Mouse (Mus musculus): ENCODE measurements around the gene Med25.
"Not testable (repeated sequence)": the region's sequence is repeated elsewhere in the genome, so short reads cannot be mapped to it uniquely, and the experiment has no call there.

Med25 gene

GRCm38 (mm10) chr7:44895206-44895592 lies 2.7 kb upstream of the Med25 start:
- intact Hi-C loops (cut with DNase I), result no loop called here

GRCm38 (mm10) chr7:44894175-44894574 lies 1.7 kb upstream of the Med25 start:
- intact Hi-C loops (cut with DNase I), result loop anchor here (5.0 kb wide), 1 partner anchor 37 kb away; the partner anchor contains the start of gene Pnkp

GRCm38 (mm10) chr7:44893197-44893596 lies 685 bp upstream of the Med25 start:
- intact Hi-C loops (cut with DNase I), result loop anchor here (5.0 kb wide), 1 partner anchor 36 kb away; the partner anchor contains the start of gene Pnkp

- intact Hi-C loops (cut with DNase I), result loop anchor here (5.0 kb wide), 1 partner anchor 34 kb away; the partner anchor contains the start of gene Pnkp
These were observed 901 bp downstream of the Med25 start for GRCm38 (mm10) chr7:44891611-44892010.

GRCm38 (mm10) chr7:44890737-44891136 lies 1.8 kb downstream of the Med25 start:
- intact Hi-C loops (cut with DNase I), result loop anchor here (5.0 kb wide), 1 partner anchor 33 kb away; the partner anchor contains the start of gene Pnkp

- intact Hi-C loops (cut with DNase I), result loop anchor here (5.0 kb wide), 1 partner anchor 33 kb away; the partner anchor contains the start of gene Pnkp
These were observed 2.3 kb downstream of the Med25 start for GRCm38 (mm10) chr7:44890180-44890579.

- intact Hi-C loops (cut with DNase I), result no loop called here
These were observed 4.0 kb downstream of the Med25 start for GRCm38 (mm10) chr7:44888256-44889105.

- intact Hi-C loops (cut with DNase I), result no loop called here
These were observed 5.5 kb downstream of the Med25 start for GRCm38 (mm10) chr7:44886964-44887363.

GRCm38 (mm10) chr7:44884637-44885036 lies 7.9 kb downstream of the Med25 start:
- intact Hi-C loops (cut with DNase I), result no loop called here

GRCm38 (mm10) chr7:44883036-44883435 lies 9.5 kb downstream of the Med25 start:
- intact Hi-C loops (cut with DNase I), result no loop called here

GRCm38 (mm10) chr7:44877833-44878232 lies 14.7 kb downstream of the Med25 start:
- intact Hi-C loops (cut with DNase I), result no loop called here

- intact Hi-C loops (cut with DNase I), result not testable (repeated sequence)
These were observed 20.7 kb downstream of the Med25 start for GRCm38 (mm10) chr7:44871774-44872173.

- intact Hi-C loops (cut with DNase I), result no loop called here
These were observed 21.3 kb downstream of the Med25 start for GRCm38 (mm10) chr7:44871181-44871580.

GRCm38 (mm10) chr7:44870614-44871013 lies 21.9 kb downstream of the Med25 start:
- intact Hi-C loops (cut with DNase I), result no loop called here

GRCm38 (mm10) chr7:44869697-44870528 lies 22.6 kb downstream of the Med25 start, which contains the start of gene Ptov1:
Gene Ptov1 (minus strand): TSS chr7:44869788.
- intact Hi-C loops (cut with DNase I), result no loop called here

GRCm38 (mm10) chr7:44868919-44869696 lies 23.4 kb downstream of the Med25 start:
- intact Hi-C loops (cut with DNase I), result no loop called here

GRCm38 (mm10) chr7:44868465-44868864 lies 24.0 kb downstream of the Med25 start:
- intact Hi-C loops (cut with DNase I), result no loop called here

GRCm38 (mm10) chr7:44867802-44868201 lies 24.7 kb downstream of the Med25 start:
- intact Hi-C loops (cut with DNase I), result no loop called here

GRCm38 (mm10) chr7:44867010-44867702 lies 25.4 kb downstream of the Med25 start:
- intact Hi-C loops (cut with DNase I), result no loop called here

GRCm38 (mm10) chr7:44866276-44867009 lies 26.1 kb downstream of the Med25 start:
- intact Hi-C loops (cut with DNase I), result no loop called here

Measured in adrenal gland (tissue).